22 mouse cellular contexts compared by ENCODE assay signal in genomic region chr17:34652985-34653384, GRCm38 (mm10). TPM values are rescaled to one million over a fixed set of nuclear protein-coding genes. Genes with fewer than 3 reads are reported as not detected.
DNase-seq lines count a peak whose midpoint lies in the region; ATAC-seq lines count a peak whose summit lies in the region.
"Had no signal": no experiment of that assay in that cellular context is flagged by ENCODE, and none has a peak within 500 bp of the region (broad histone marks: within the 10 kb centered on the region; RNA-seq: fewer than 3 reads in every experiment).

No protein-coding gene starts in this region.

- ATAC-seq in cerebellum, adult (ENCODE audit: insufficient number of reproducible peaks, low FRiP score, low TSS enrichment), result no peak
- ATAC-seq: activated CD4-positive, CD25-positive, alpha-beta regulatory T cell, adult 4 months; CD4-positive, CD25-positive, alpha-beta regulatory T cell, adult 4 months; forebrain, embryonic 13.5 days; forebrain, embryonic 15.5 days; forebrain, postnatal 0 days; Patski had no signal

- peak; percentile 22 for DNase-seq in cerebellum, adult 11-12 months
- DNase-seq in cerebellum, postnatal 36 days, result no peak
- DNase-seq in cerebellum, adult 9-10 months, result peak; percentile 19
- DNase-seq in heart, adult 11 months, result peak; percentile 92
- no peak for DNase-seq in heart, postnatal 10 days
- peak; percentile 40 for DNase-seq in testis, postnatal 10 days (ENCODE audit: low spot score)
- no peak for DNase-seq in testis, postnatal 14 days (ENCODE audit: low spot score)
- DNase-seq: adrenal gland, adult 8-10 months; adrenal gland, postnatal 14 days; adrenal gland, postnatal 36 days; B cell, adult 2 months; cerebellum, adult 18-20 months; cerebellum, postnatal 10 days; forebrain, postnatal 0 days had no signal

- intact Hi-C loops in heart, postnatal 10 days (cut with DNase I), result loop anchor here (5.0 kb wide), 1 partner anchor 159 kb away; no protein-coding TSS in a partner anchor

RNA-seq across cellular contexts. Expression of gene Atf6b, which starts 6.0 kb away (rescaled TPM):
- total RNA-seq in heart, postnatal 10 days (2021), result 10 to 100 TPM; 19.0 to 19.3 TPM

RNA-seq across cellular contexts. Expression of gene Fkbpl, which starts 8.4 kb away (rescaled TPM):
- total RNA-seq in heart, postnatal 10 days (2021), result 1 to 10 TPM; 8.5 to 9.9 TPM

RNA-seq across cellular contexts. Expression of gene Tnxb, which starts 17.4 kb away (rescaled TPM):
- 10 to 100 TPM; 63.9 to 66.5 TPM for total RNA-seq in heart, postnatal 10 days (2021)
- total RNA-seq: CH12.LX had no signal

RNA-seq across cellular contexts. Expression of gene Prrt1, which starts 23.7 kb away (rescaled TPM):
- 1 to 10 TPM in 1 of 2 experiments, under 1 TPM in 1; 0.89 to 1.2 TPM for total RNA-seq in heart, postnatal 10 days (2021)
- total RNA-seq: CH12.LX, G1E had no signal

RNA-seq across cellular contexts. Expression of gene Ppt2, which starts 24.7 kb away (rescaled TPM):
- total RNA-seq in heart, postnatal 10 days (2021), result 10 to 100 TPM; 39.0 to 45.7 TPM

Comparison
In these comparisons a context has a peak if more than half of its experiments do, and no peak if none do; other contexts are left out.
1. DNase-seq: peak in cerebellum, adult 11-12 months (single experiment), cerebellum, adult 9-10 months (single experiment), heart, adult 11 months (single experiment) and testis, postnatal 10 days (single experiment); none in cerebellum, postnatal 36 days (0 of 2), heart, postnatal 10 days (0 of 2) and testis, postnatal 14 days (single experiment).